Mouse (Mus musculus) fibroblast of lung, adult 2 months (primary cell): ENCODE measurements around the gene Serpinf1.
"Not testable (repeated sequence)": the region's sequence is repeated elsewhere in the genome, so short reads cannot be mapped to it uniquely, and the experiment has no call there.

Experiments used
- DNase-seq: peaks from one replicate; pipeline ENCODE4 v3.0.0-alpha.2; 2011; ENCODE audit warnings: low read depth

Serpinf1 gene

GRCm38 (mm10) chr11:75421375-75422012 lies 1.0 kb downstream of the Serpinf1 start:
- DNase-seq = peak; percentile 67

- no peak for DNase-seq
Measured at GRCm38 (mm10) chr11:75420810-75421374, 1.6 kb downstream of the Serpinf1 start.

- DNase-seq = no peak
Measured at GRCm38 (mm10) chr11:75420037-75420436, 2.5 kb downstream of the Serpinf1 start.

GRCm38 (mm10) chr11:75415994-75416393 lies 6.5 kb downstream of the Serpinf1 start:
- no peak for DNase-seq

- DNase-seq = no peak
Measured at GRCm38 (mm10) chr11:75415096-75415495, 7.4 kb downstream of the Serpinf1 start.

- no peak for DNase-seq
Measured at GRCm38 (mm10) chr11:75410591-75410990, 11.9 kb downstream of the Serpinf1 start.

- no peak for DNase-seq
Measured at GRCm38 (mm10) chr11:75409679-75410575, 12.6 kb downstream of the Serpinf1 start.

- no peak for DNase-seq
Measured at GRCm38 (mm10) chr11:75406865-75407264, 15.6 kb downstream of the Serpinf1 start.

GRCm38 (mm10) chr11:75406104-75406503 lies 16.4 kb downstream of the Serpinf1 start:
- no peak for DNase-seq

- DNase-seq = no peak
Measured at GRCm38 (mm10) chr11:75404801-75405200, 17.7 kb downstream of the Serpinf1 start.

GRCm38 (mm10) chr11:75403301-75404052 lies 19.0 kb downstream of the Serpinf1 start:
- DNase-seq = peak; percentile 89

- DNase-seq = peak; percentile 67
Measured at GRCm38 (mm10) chr11:75402271-75402690, 20.2 kb downstream of the Serpinf1 start.

GRCm38 (mm10) chr11:75400099-75400498 lies 22.4 kb downstream of the Serpinf1 start:
- no peak for DNase-seq

- peak; percentile 35 for DNase-seq
Measured at GRCm38 (mm10) chr11:75399411-75399841, 23.1 kb downstream of the Serpinf1 start.

GRCm38 (mm10) chr11:75397452-75397851 lies 25.0 kb downstream of the Serpinf1 start:
- no peak for DNase-seq

GRCm38 (mm10) chr11:75395611-75396010 lies 26.9 kb downstream of the Serpinf1 start:
- no peak for DNase-seq

GRCm38 (mm10) chr11:75383529-75383928 lies 39.0 kb downstream of the Serpinf1 start:
- DNase-seq = not testable (repeated sequence)

GRCm38 (mm10) chr11:75378786-75379185 lies 43.7 kb downstream of the Serpinf1 start:
- DNase-seq = not testable (repeated sequence)

- DNase-seq = no peak
Measured at GRCm38 (mm10) chr11:75377125-75377524, 45.4 kb downstream of the Serpinf1 start.
